Mouse (Mus musculus) CH12.LX (cell line): ENCODE measurements around the gene Cpt1a. TPM values are rescaled to one million over a fixed set of nuclear protein-coding genes. Genes with fewer than 3 reads are reported as not detected.

Experiments
- DNase-seq: peaks from one replicate; pipeline ENCODE4 v3.0.0-alpha.2; 2013; ENCODE audit errors: extremely low read depth
- H3K27ac ChIP-seq: 2 replicates; pipeline ENCODE4 v1.5.1; 2012; ENCODE audit warnings: low read depth, mild to moderate bottlenecking, control low read depth, moderate library complexity; ENCODE audit not compliant: insufficient read depth
- H3K27me3 ChIP-seq: replicated peaks from 2 replicates; pipeline ENCODE3; 2012; ENCODE audit warnings: inconsistent platforms
- H3K36me3 ChIP-seq, 2 experiments: replicated peaks in 1 of 2; 2 replicates each; pipeline versions ENCODE3 to v1.6.1; 2012; ENCODE audit warnings: inconsistent platforms in 1 of 2, low read length in 1 of 2, mild to moderate bottlenecking in 1 of 2, mixed read lengths in 1 of 2, moderate library complexity in 1 of 2; ENCODE audit not compliant: control insufficient read depth in 1 of 2, insufficient read depth in 1 of 2
- H3K4me1 ChIP-seq, 2 experiments: 2 replicates each; pipeline ENCODE4 v1.6.1; 2012; ENCODE audit warnings: inconsistent platforms in 1 of 2, moderate library complexity in 1 of 2; ENCODE audit not compliant: insufficient read depth in 2 of 2, control insufficient read depth in 1 of 2
- H3K4me2 ChIP-seq: 2 replicates; pipeline ENCODE4 v1.6.1; 2012; ENCODE audit warnings: low read depth, mild to moderate bottlenecking, control low read depth; ENCODE audit not compliant: poor library complexity, insufficient read depth, severe bottlenecking
- H3K4me3 ChIP-seq, 3 experiments: fragments of 150-350 bp in 1 of 3; sonication (generic) in 1 of 3; replicated peaks in 1 of 3; 2 replicates each; pipeline versions ENCODE3 to v1.5.1; 2011 to 2012; ENCODE audit warnings: low read depth in 2 of 3, low read length in 2 of 3, mild to moderate bottlenecking in 2 of 3, moderate library complexity in 2 of 3, control low read depth in 1 of 3, improper control_type of control experiment in 1 of 3, inconsistent platforms in 1 of 3, mixed read lengths in 1 of 3; ENCODE audit not compliant: poor library complexity in 1 of 3
- H3K79me2 ChIP-seq: replicated peaks from 2 replicates; pipeline ENCODE4 v1.6.1; 2012; ENCODE audit warnings: mild to moderate bottlenecking, moderate library complexity; ENCODE audit not compliant: control insufficient read depth, poor library complexity, insufficient read depth, severe bottlenecking; ENCODE audit errors: extremely low read depth
- H3K9ac ChIP-seq: 2 replicates; pipeline ENCODE4 v1.6.1; 2012; ENCODE audit warnings: low read depth, mild to moderate bottlenecking, control low read depth, moderate library complexity; ENCODE audit not compliant: insufficient read depth
- H3K9me3 ChIP-seq: replicated peaks from 2 replicates; pipeline ENCODE3; 2012; ENCODE audit warnings: low read length, inconsistent platforms, mixed read lengths
- BHLHE40 ChIP-seq: IDR thresholded peaks from 2 replicates; pipeline ENCODE4 v1.6.1; 2011; ENCODE audit warnings: mild to moderate bottlenecking, low read depth, low read length, improper control_type of control experiment
- CHD1 ChIP-seq: IDR thresholded peaks from 2 replicates; pipeline ENCODE4 v1.6.1; 2012; ENCODE audit warnings: low read depth, low read length, improper control_type of control experiment, inconsistent platforms
- ETS1 ChIP-seq: conservative IDR thresholded peaks from 2 replicates; pipeline ENCODE4 v1.6.1; 2012; ENCODE audit warnings: low read depth, mild to moderate bottlenecking, inconsistent platforms, low read length, improper control_type of control experiment, moderate library complexity
- GABPA ChIP-seq: IDR thresholded peaks from 2 replicates; pipeline ENCODE4 v1.6.1; 2012; ENCODE audit warnings: low read depth, low read length, improper control_type of control experiment, inconsistent platforms; ENCODE audit not compliant: insufficient replicate concordance
- HCFC1 ChIP-seq: IDR thresholded peaks from 2 replicates; pipeline ENCODE4 v1.6.1; 2012; ENCODE audit warnings: low read depth, mild to moderate bottlenecking, inconsistent platforms, low read length, improper control_type of control experiment
- IRF4 ChIP-seq: IDR thresholded peaks from 2 replicates; pipeline ENCODE4 v1.6.1; 2014; ENCODE audit warnings: low read depth, mild to moderate bottlenecking, inconsistent platforms, low read length, improper control_type of control experiment
- MAX ChIP-seq: IDR thresholded peaks from 2 replicates; pipeline ENCODE4 v1.6.1; 2011; ENCODE audit warnings: low read length, improper control_type of control experiment
- MEF2A ChIP-seq: IDR thresholded peaks from 2 replicates; pipeline ENCODE4 v1.6.1; 2014; ENCODE audit warnings: low read depth, mild to moderate bottlenecking, inconsistent platforms, low read length, improper control_type of control experiment, borderline replicate concordance
- MYC ChIP-seq: IDR thresholded peaks from 2 replicates; pipeline ENCODE4 v1.6.1; 2011; ENCODE audit warnings: low read depth, mild to moderate bottlenecking, improper control_type of control experiment, low read length
- NELFE ChIP-seq: IDR thresholded peaks from 2 replicates; pipeline ENCODE4 v1.6.1; 2011; ENCODE audit warnings: low read depth, low read length, improper control_type of control experiment
- POLR2A ChIP-seq: IDR thresholded peaks from 2 replicates; pipeline ENCODE4 v1.6.1; 2011; ENCODE audit warnings: low read depth, mild to moderate bottlenecking, improper control_type of control experiment, low read length
- POLR2AphosphoS2 ChIP-seq: IDR thresholded peaks from 2 replicates; pipeline ENCODE4 v1.6.1; 2011; ENCODE audit warnings: low read depth, low read length, improper control_type of control experiment
- RCOR1 ChIP-seq: conservative IDR thresholded peaks from 2 replicates; pipeline ENCODE4 v1.6.1; 2012; ENCODE audit warnings: low read depth, mild to moderate bottlenecking, inconsistent platforms, low read length, improper control_type of control experiment
- USF1 ChIP-seq: IDR thresholded peaks from 2 replicates; pipeline ENCODE4 v1.6.1; 2014; ENCODE audit warnings: low read depth, mild to moderate bottlenecking, inconsistent platforms, low read length, improper control_type of control experiment
- ZKSCAN1 ChIP-seq: IDR thresholded peaks from 2 replicates; pipeline ENCODE4 v1.6.1; 2012; ENCODE audit warnings: low read depth, inconsistent platforms, low read length, improper control_type of control experiment, borderline replicate concordance
- ZNF384 ChIP-seq: IDR thresholded peaks from 2 replicates; pipeline ENCODE4 v1.6.1; 2012; ENCODE audit warnings: low read depth, low read length, improper control_type of control experiment, inconsistent platforms
- dilution Hi-C: fragments of 300-500 bp; cut with MboI; formaldehyde crosslinking; loops from 2 replicates; pipeline ENCODE4 v1.14.3; 2020; ENCODE audit warnings: low sequenced_read_pairs; ENCODE audit not compliant: extremely low pct_unique_long_range_greater_than_20kb, extremely low pct_ligation_motif_present
- in situ Hi-C: fragments of 300-500 bp; cut with MboI; formaldehyde crosslinking; loops from 3 replicates; pipeline ENCODE4 v1.14.3; 2019; ENCODE audit warnings: low sequenced_read_pairs, low pct_ligation_motif_present, low pct_unique_long_range_greater_than_20kb, mixed read lengths
- polyA plus RNA-seq: library from polyadenylated mRNA; unstranded; fragments of >175 nt; gene quantifications from 2 replicates; pipeline ENCODE4 v1.2.1, GENCODE M21; 2012; ENCODE audit warnings: low read depth; ENCODE audit not compliant: insufficient read length
- total RNA-seq, 2 experiments: library from RNA; depleted of rRNA; stranded (reverse); fragments of 300-350 nt in 1 of 2; fragments of >200 nt in 1 of 2; gene quantifications; 2 replicates each; pipeline ENCODE4 v1.2.3; 2012 to 2014

Cpt1a gene
- total and polyA plus RNA-seq, 3 experiments, result 0.81 to 4.5 (median 2.6) TPM

- H3K27ac ChIP-seq, result no peak overlapping the region
- H3K4me1 ChIP-seq, result peaks cover 7 to 17% of the 10 kb centered on the region in 2 experiments
- no peaks in the 10 kb centered on the region for H3K27me3 ChIP-seq
- no peak for DNase-seq
- no peak overlapping the region for H3K4me3 ChIP-seq
- dilution Hi-C loops (no loop called here), in situ Hi-C loops (no loop called here)
- no peaks in the 10 kb centered on the region for H3K9me3 ChIP-seq
- H3K4me2 ChIP-seq, result no peak overlapping the region
- H3K79me2 ChIP-seq, result no peaks in the 10 kb centered on the region
- no peaks in the 10 kb centered on the region for H3K36me3 ChIP-seq
- TF ChIP-seq ETS1 (no peak), POLR2AphosphoS2 (no peak), BHLHE40 (no peak), ZKSCAN1 (no peak), HCFC1 (no peak), RCOR1 (no peak), MYC (no peak)
- no peak overlapping the region for H3K9ac ChIP-seq
Observed at GRCm38 (mm10) chr19:3333247-3333646, 11.1 kb downstream of the Cpt1a start.

DNA sequence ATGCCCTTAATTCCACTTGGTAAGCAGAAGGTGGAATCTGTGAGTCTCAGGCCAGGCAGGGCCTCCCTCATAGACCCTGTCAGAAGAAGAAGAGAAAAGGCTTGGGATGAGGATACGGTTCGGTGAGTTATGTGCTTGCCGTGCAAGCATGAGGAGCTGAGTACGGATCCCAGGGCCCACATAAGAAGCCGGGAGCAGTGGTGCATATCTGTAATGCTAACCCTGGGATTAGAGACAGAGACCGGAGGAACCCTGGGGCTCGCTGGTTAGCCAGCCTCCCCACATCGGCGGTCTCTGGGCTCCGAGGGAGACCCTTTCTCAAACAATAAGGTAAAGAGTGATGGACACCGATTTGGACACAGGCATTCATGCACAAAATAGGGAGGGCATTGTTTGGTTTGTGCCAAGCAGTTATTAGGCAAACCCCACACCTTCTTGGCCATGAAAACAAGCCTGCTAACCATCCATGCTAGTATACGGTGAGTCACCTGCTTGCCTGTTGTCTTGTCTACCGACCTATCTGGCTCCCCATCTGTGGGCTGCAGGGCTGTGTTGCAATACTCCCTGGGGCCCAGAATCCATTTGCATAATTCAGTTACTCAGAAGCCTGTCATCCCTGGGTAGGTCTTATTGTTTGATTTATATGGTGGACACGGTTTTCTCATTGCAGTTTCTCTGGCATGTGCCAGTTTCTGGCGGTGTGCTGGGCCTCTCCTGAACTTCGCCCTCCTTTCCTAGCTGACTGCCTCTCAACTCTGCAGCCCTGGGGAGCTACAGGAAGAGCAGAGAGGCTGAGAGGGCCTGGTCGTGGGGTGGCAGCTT lies 11.8 kb downstream of the Cpt1a start:
- H3K79me2 ChIP-seq, result no peaks in the 10 kb centered on the region
- no peak overlapping the region for H3K4me3 ChIP-seq
- no peak overlapping the region for H3K27ac ChIP-seq
- H3K4me2 ChIP-seq, result no peak overlapping the region
- dilution Hi-C loops (no loop called here), in situ Hi-C loops (no loop called here)
- no peak overlapping the region for H3K9ac ChIP-seq
- H3K9me3 ChIP-seq, result no peaks in the 10 kb centered on the region
- peaks cover 11 to 19% of the 10 kb centered on the region in 2 experiments for H3K4me1 ChIP-seq
- DNase-seq, result peak; percentile 21
- H3K36me3 ChIP-seq, result no peaks in the 10 kb centered on the region
- H3K27me3 ChIP-seq, result no peaks in the 10 kb centered on the region
- TF ChIP-seq POLR2A, result no peak
- no peak for TF ChIP-seq RCOR1
- TF ChIP-seq IRF4, result no peak
- no peak for TF ChIP-seq GABPA
- TF ChIP-seq NELFE, result no peak
- no peak for TF ChIP-seq MEF2A
- TF ChIP-seq CHD1, result no peak
- TF ChIP-seq USF1, result no peak
- TF ChIP-seq MAX, result no peak
- no peak for TF ChIP-seq ZNF384
- TF ChIP-seq, all 38 proteins: peak for 0
